Mouse (Mus musculus): ENCODE data around the gene Fbxo21.

Gene Fbxo21

GRCm38 (mm10) chr5:117981943-117982342 is 5.4 kb downstream of the Fbxo21 start:
- no peak for DNase-seq

- no peak for DNase-seq
These were observed 9.8 kb downstream of the Fbxo21 start for GRCm38 (mm10) chr5:117986327-117986726.

- DNase-seq: no peak
These were observed 11.4 kb downstream of the Fbxo21 start for GRCm38 (mm10) chr5:117987891-117988290.

GRCm38 (mm10) chr5:117988367-117988766 is 11.8 kb downstream of the Fbxo21 start:
- DNase-seq: no peak

- DNase-seq: no peak
These were observed 13.2 kb downstream of the Fbxo21 start for GRCm38 (mm10) chr5:117989773-117990172.

- DNase-seq: no peak
These were observed 14.4 kb downstream of the Fbxo21 start for GRCm38 (mm10) chr5:117990957-117991356.

GRCm38 (mm10) chr5:117993550-117993949 is 17.0 kb downstream of the Fbxo21 start:
- DNase-seq: no peak

GRCm38 (mm10) chr5:117995372-117995901 is 18.9 kb downstream of the Fbxo21 start:
- DNase-seq: peak; percentile 53 to 56

GRCm38 (mm10) chr5:117995911-117996310 is 19.4 kb downstream of the Fbxo21 start:
- no peak for DNase-seq

GRCm38 (mm10) chr5:117996581-117996980 is 20.1 kb downstream of the Fbxo21 start:
- DNase-seq: no peak

- no peak for DNase-seq
These were observed 21.0 kb downstream of the Fbxo21 start for GRCm38 (mm10) chr5:117997434-117997970.

GRCm38 (mm10) chr5:117999061-117999460 is 22.5 kb downstream of the Fbxo21 start:
- no peak for DNase-seq

GRCm38 (mm10) chr5:117999584-117999983 is 23.1 kb downstream of the Fbxo21 start:
- peak; percentile 54 to 56 for DNase-seq

- peak; percentile 90 to 92 for DNase-seq
These were observed 25.5 kb downstream of the Fbxo21 start for GRCm38 (mm10) chr5:118002059-118002458.

GRCm38 (mm10) chr5:118004619-118005018 is 28.1 kb downstream of the Fbxo21 start:
- peak; percentile 74 to 83 for DNase-seq

GRCm38 (mm10) chr5:118005728-118006127 is 29.2 kb downstream of the Fbxo21 start:
- peak; percentile 56 to 62 for DNase-seq

GRCm38 (mm10) chr5:118008344-118008743 is 31.8 kb downstream of the Fbxo21 start:
- no peak for DNase-seq

- DNase-seq: no peak
These were observed 34.3 kb downstream of the Fbxo21 start for GRCm38 (mm10) chr5:118010872-118011271.

- no peak for DNase-seq
These were observed 35.3 kb downstream of the Fbxo21 start for GRCm38 (mm10) chr5:118011796-118012195.

GRCm38 (mm10) chr5:118015028-118015427 is 38.5 kb downstream of the Fbxo21 start:
- DNase-seq: peak; percentile 66 to 84

GRCm38 (mm10) chr5:118015669-118016068 is 39.1 kb downstream of the Fbxo21 start:
- no peak for DNase-seq

- no peak for DNase-seq
These were observed 41.0 kb downstream of the Fbxo21 start for GRCm38 (mm10) chr5:118017527-118017926.

- DNase-seq: peak in 1 of 2 experiments; percentile 3
These were observed 43.4 kb downstream of the Fbxo21 start for GRCm38 (mm10) chr5:118019905-118020304.

GRCm38 (mm10) chr5:118023053-118023452 is 46.5 kb downstream of the Fbxo21 start:
- no peak for DNase-seq

GRCm38 (mm10) chr5:118025880-118026279 is 49.4 kb downstream of the Fbxo21 start:
- peak in 1 of 2 experiments; percentile 16 for DNase-seq

Measured in cerebellum, postnatal 14 days (tissue).